Mouse (Mus musculus) bone marrow, adult 2 months (tissue): ENCODE data around the gene Oas1a. TPM values are rescaled to one million over a fixed set of nuclear protein-coding genes. Genes with fewer than 3 reads are reported as not detected.
"Not testable (repeated sequence)": the region's sequence is repeated elsewhere in the genome, so short reads cannot be mapped to it uniquely, and the experiment has no call there.

Source experiments
- H3K27ac ChIP-seq: fragments of 200-500 bp; 2 replicates; pipeline ENCODE4 v1.5.1; 2012; ENCODE audit warnings: low read depth, mild to moderate bottlenecking, control low read depth, inconsistent platforms, low read length; ENCODE audit not compliant: control insufficient read depth, poor library complexity, insufficient read depth
- H3K4me1 ChIP-seq: fragments of 200-500 bp; 2 replicates; pipeline ENCODE4 v1.6.1; 2011; ENCODE audit warnings: low read length; ENCODE audit not compliant: control insufficient read depth, insufficient read depth
- H3K4me3 ChIP-seq: fragments of 200-500 bp; replicated peaks from 2 replicates; pipeline ENCODE3; 2011; ENCODE audit warnings: mild to moderate bottlenecking, low read depth, low read length, control low read depth; ENCODE audit not compliant: control insufficient read depth
- CTCF ChIP-seq: fragments of 200-500 bp; IDR thresholded peaks from 2 replicates; pipeline ENCODE4 v1.5.1; 2011; ENCODE audit warnings: low read length, control low read depth; ENCODE audit not compliant: control insufficient read depth, insufficient read depth
- POLR2A ChIP-seq: fragments of 200-500 bp; IDR thresholded peaks from 2 replicates; pipeline ENCODE4 v1.6.1; 2011; ENCODE audit warnings: low read depth, mild to moderate bottlenecking, control low read depth, low read length, borderline replicate concordance; ENCODE audit not compliant: control insufficient read depth
- WGBS: fragments of 180-500 bp; shearing (Covaris S2); methylation state at CpG from one replicate; pipeline ENCODE4 v1.1.7; 2018; 5-methylcytosine and 5-hydroxymethylcytosine counted together
- polyA plus RNA-seq: library from polyadenylated mRNA; stranded (reverse); fragments of >200 nt; gene quantifications from 2 replicates; pipeline ENCODE4 v1.2.4, GENCODE M21; 2011; ENCODE audit warnings: low replicate concordance; ENCODE audit not compliant: missing spikeins, insufficient read depth, insufficient read length

Gene Oas1a
- polyA plus RNA-seq = 4.9 and 8.9 TPM in 2 replicates

DNA sequence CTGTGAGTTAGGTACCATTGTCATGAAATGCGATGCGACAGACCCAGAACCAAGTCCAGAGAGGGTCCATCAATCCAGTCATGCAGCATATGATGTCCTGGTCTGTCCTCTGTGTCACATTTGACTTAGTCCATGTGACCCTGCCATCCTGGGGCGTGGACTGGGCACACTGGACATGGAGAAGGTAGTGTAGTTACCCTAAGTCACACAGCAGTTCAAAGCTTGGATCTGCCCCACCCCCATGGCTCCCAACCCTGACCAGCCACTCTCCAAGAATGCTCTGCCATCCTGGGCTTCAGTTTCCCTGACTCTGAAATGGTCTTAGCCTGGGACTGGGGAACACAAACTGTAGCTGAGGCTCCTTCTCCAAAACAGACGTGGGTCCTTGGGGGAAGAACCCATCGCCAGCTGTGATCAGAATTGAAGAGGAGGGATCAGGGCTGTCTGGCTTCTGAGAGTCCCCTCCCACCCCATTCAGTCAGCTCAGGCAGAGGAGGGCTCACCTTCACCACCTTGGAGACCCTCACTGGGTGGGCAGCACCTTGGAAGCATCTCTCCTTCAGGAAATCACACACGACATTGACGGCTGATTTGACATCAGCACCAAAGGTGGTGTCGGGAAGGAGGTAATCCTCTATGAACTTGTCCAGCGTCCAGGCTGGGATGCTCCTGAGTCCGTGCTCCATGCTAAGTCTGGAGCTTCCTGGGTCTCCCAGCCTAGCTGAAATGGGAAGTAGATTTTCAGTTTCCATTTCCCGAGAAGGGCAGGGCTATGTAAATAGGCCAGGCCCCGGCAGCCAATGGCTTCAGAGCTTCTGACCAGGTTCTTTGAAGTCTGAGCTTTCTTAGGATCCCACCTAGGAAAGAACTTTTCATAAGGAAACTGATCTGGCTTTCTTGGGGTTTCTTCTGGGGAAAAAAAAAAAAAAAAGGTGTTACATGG is at the start of gene Oas1a:
TSS of gene Oas1a (minus strand) at position 731 of the 943 bp plus-strand sequence.
- WGBS = 30% methylated on average over 8 of the region's 12 CpGs
- Histone ChIP-seq H3K4me3 (peak within 1 kb of the TSS; percentile 68), H3K27ac (0 out of 2 replicates have a peak within 1 kb of the TSS, but pooled peaks have one; percentile 28)
- H3K4me1 ChIP-seq = not testable (repeated sequence)

- WGBS = 17% methylated on average over 5 of the region's 5 CpGs
- no peak for TF ChIP-seq POLR2A
- TF ChIP-seq CTCF = peak; percentile 87
- no peak overlapping the region for H3K27ac ChIP-seq
- H3K4me3 ChIP-seq = no peak overlapping the region
- no peaks in the 10 kb centered on the region for H3K4me1 ChIP-seq
Measured at GRCm38 (mm10) chr5:120953974-120954373, 46.7 kb upstream of the Oas1a start.

DNA sequence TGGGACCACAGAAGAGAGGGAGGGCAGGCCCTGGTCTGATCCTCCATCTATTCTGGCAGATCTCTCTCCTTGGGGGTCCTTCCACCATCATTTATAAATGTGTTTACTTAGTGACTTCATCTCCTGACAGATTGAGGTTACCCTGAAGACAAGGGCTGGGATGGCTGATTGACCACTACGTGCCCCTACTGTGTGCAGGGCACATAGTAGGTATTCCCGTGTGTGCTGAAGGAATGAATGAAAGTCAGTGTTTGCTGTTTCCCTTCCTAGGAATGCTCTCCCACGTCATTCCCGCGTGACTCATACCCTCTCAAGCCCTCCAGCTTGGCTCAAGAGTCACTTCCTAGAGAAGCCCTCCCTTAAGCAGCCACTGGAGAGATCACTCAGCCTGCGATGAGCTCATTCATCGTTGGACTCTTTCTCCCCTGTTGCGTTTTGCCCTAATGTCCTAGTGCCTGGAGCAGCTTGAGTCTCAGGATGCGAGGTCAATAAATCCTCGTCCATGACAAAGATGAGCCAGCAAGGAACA is 45.0 kb upstream of the Oas1a start:
- 58% methylated on average over 10 of the region's 10 CpGs for WGBS
- no peak overlapping the region for H3K4me3 ChIP-seq
- no peak overlapping the region for H3K27ac ChIP-seq
- H3K4me1 ChIP-seq = no peaks in the 10 kb centered on the region
- TF ChIP-seq POLR2A (no peak), CTCF (no peak)

- Histone ChIP-seq H3K4me3 (no peak overlapping the region), H3K27ac (no peak overlapping the region), H3K4me1 (no peaks in the 10 kb centered on the region)
- 68% methylated on average over 10 of the region's 10 CpGs for WGBS
- TF ChIP-seq CTCF (no peak), POLR2A (no peak)
Measured at GRCm38 (mm10) chr5:120942076-120942475, 34.8 kb upstream of the Oas1a start.

DNA sequence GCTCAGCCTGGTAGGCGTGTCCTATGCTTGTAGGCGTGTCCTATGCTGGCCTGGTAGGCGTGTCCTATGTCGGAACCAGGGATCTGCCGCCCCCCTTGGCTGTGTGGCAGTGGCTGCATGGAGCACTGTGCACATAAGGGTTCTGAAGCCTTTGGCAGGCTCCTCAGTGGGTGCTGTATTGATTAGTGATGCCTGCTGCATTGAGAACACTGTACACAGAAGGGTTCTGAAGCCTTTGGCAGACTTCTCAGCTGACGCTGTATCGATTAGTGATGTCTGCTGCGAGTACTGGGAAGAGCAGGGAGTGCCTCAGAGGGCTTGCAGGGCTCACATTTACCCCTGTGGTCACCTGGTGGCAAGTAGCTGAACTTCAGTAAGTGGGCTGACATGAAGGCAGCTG is 31.3 kb upstream of the Oas1a start:
- Histone ChIP-seq H3K4me1 (no peaks in the 10 kb centered on the region), H3K4me3 (no peak overlapping the region), H3K27ac (no peak overlapping the region)
- no peak for TF ChIP-seq POLR2A
- no peak for TF ChIP-seq CTCF
- 25% methylated on average over 8 of the region's 8 CpGs for WGBS

GRCm38 (mm10) chr5:120937841-120938240 is 30.5 kb upstream of the Oas1a start:
- Histone ChIP-seq H3K4me1 (no peaks in the 10 kb centered on the region), H3K4me3 (no peak overlapping the region), H3K27ac (no peak overlapping the region)
- TF ChIP-seq CTCF (no peak), POLR2A (no peak)
- WGBS = 73% methylated on average over 4 of the region's 4 CpGs

DNA sequence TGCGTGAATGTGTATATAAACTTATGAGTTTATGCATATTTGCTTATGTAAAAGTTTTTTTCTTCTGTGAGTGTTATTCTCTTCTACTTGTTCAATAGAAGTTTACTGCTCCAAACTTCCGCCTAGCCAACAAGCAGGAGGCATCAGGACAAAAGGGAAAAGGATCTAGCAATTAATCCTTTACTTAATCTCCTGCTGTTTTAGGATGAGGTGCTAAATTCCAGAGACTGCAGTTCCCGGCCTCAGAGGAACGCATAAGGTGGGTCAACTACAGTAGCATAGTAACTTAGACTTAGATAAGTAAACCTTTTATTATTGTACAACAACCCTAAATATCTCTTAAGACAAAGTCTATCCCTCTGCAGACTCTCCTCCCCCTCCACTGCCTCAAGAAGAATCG is 26.6 kb upstream of the Oas1a start:
- 34% methylated on average over 5 of the region's 5 CpGs for WGBS
- Histone ChIP-seq H3K27ac (no peak overlapping the region), H3K4me1 (no peaks in the 10 kb centered on the region), H3K4me3 (no peak overlapping the region)
- no peak for TF ChIP-seq CTCF
- TF ChIP-seq POLR2A = no peak

- 7% methylated on average over 1 of the region's 1 CpGs for WGBS
- no peak overlapping the region for H3K27ac ChIP-seq
- TF ChIP-seq POLR2A (no peak), CTCF (peak; percentile 52)
- no peak overlapping the region for H3K4me3 ChIP-seq
- no peaks in the 10 kb centered on the region for H3K4me1 ChIP-seq
Measured at GRCm38 (mm10) chr5:120927036-120927435, 19.7 kb upstream of the Oas1a start.

GRCm38 (mm10) chr5:120926311-120926710 is 19.0 kb upstream of the Oas1a start:
- 52% methylated on average over 2 of the region's 2 CpGs for WGBS
- not testable (repeated sequence) for H3K27ac ChIP-seq, H3K4me3 ChIP-seq, H3K4me1 ChIP-seq

DNA sequence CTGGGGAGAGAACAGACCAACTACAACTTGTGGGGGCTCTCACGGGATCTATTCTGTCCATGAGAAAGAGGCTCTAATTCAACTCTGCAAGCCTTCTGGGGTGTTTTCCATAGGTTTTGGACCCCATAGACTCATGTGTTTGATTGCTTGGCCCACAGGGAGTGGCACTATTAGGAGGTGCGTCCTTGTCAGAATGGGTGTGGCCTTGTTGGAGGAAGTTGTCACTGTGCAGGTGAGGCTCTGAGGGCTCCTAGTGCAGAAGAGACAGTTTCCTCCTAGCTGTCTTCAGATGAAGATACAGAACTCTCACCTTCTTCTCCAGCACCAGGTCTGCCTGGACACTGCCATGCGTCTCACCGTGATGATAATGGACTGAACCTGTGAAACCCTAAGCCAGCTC is 17.2 kb upstream of the Oas1a start:
- not testable (repeated sequence) for H3K27ac ChIP-seq, H3K4me3 ChIP-seq, H3K4me1 ChIP-seq
- WGBS = 69% methylated on average over 4 of the region's 4 CpGs
